Mouse (Mus musculus) brain, embryonic 14.5 days (tissue): ENCODE data around the gene Gm20449. TPM values are rescaled to one million over a fixed set of nuclear protein-coding genes. Genes with fewer than 3 reads are reported as not detected.
"Not testable (repeated sequence)": the region's sequence is repeated elsewhere in the genome, so short reads cannot be mapped to it uniquely, and the experiment has no call there.

ENCODE experiments used
- DNase-seq: peaks from one replicate; pipeline ENCODE4 v3.0.0-alpha.2; 2011; ENCODE audit warnings: low read depth
- CTCF ChIP-seq: fragments of 200-500 bp; IDR thresholded peaks from 2 replicates; pipeline ENCODE4 v1.5.1; 2012; ENCODE audit warnings: inconsistent platforms, mild to moderate bottlenecking, moderate library complexity, borderline replicate concordance; ENCODE audit not compliant: insufficient read depth, insufficient read length; ENCODE audit errors: extremely low read depth
- POLR2A ChIP-seq: fragments of 200-500 bp; IDR thresholded peaks from 2 replicates; pipeline ENCODE4 v1.6.1; 2012; ENCODE audit warnings: mild to moderate bottlenecking, inconsistent platforms, borderline replicate concordance; ENCODE audit not compliant: poor library complexity, insufficient read depth, insufficient read length, severe bottlenecking; ENCODE audit errors: extremely low read depth
- polyA plus RNA-seq: library from polyadenylated mRNA; depleted of rRNA; stranded (reverse); fragments of >200 nt; gene quantifications from 2 replicates; pipeline ENCODE4 v1.2.3, GENCODE M21; 2012; rRNA removed

Gene Gm20449
- polyA plus RNA-seq = 0.07 and 0.11 TPM in 2 replicates

DNA sequence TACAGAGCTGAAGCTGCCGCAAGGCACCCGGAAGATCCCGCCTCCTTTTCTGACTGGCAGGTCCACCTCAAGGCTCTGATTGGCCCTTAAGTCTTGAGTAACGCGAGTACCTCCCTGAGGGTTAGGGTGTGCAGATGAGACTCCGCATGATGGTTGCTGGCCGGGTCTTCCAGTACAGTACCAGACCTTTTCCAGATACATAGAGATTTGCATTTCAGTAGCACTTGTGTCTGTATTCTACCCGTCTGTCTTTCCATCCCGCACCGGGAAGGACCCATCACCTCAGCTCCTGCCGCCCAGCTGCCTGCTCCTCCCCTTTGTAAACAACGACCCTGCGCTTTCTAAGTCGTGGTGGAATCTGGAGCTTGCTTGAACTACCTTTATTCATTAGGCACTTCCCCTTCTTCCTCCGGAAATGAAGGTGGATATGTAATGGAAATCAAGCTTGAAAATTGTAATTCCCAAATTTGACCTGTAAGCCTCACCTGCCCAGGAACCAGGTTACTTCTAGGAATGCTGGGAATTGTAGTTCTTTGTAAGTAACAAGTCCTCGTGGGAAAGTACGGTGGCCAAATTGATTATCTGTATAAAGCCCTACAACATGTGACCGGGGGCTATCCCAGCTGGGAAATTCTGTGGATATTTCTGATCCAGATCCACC, at the start of gene Gm20449, which contains the start of gene AW146154:
Gene Gm20449, minus strand, starts transcription at position 29 of the 661 bp plus-strand sequence.
Gene AW146154, minus strand, starts transcription at position 502 of the 661 bp plus-strand sequence.
- TF ChIP-seq POLR2A = no peak
- TF ChIP-seq CTCF = no peak
- DNase-seq = peak; percentile 97

DNA sequence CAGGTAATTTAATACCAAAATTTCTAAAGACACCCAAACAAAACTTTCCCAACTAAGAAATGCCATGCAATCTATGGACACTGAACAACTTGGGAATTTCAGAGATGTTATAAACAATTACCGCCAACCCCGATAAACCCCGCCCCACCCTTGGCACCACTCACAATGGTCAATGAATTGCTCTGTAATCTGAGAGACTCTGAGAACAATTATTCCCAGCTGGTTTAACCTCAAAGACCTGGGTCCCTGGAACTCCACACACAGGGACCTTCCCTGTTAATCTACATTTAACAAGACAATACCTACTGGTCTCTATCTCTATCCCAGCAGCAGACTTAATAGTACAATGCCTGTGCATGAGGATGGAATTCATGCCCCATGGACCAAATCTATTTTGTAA, 13.5 kb upstream of the Gm20449 start:
- no peak for DNase-seq
- TF ChIP-seq POLR2A (no peak), CTCF (no peak)

GRCm38 (mm10) chr7:41512207-41512606, 13.0 kb upstream of the Gm20449 start:
- TF ChIP-seq CTCF = no peak
- no peak for TF ChIP-seq POLR2A
- DNase-seq = no peak

DNA sequence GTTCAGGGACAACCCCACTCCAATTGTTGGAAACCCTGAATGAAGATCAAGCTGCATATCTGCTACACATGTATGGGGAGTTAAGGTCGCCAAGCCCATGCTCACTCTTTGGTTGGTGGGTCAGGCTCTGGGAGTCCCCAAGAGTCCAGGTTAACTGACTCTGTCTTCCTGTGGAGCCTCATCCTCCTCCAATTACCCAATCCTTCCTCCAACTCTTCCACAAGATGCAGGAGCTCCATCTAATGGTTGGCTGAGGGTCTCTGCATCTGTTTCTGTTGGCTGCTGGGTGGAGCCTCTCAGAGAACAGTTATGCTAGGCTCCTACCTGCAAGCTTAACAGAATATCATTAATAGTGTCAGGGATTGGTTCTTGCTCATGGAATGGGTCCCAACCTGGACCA, 3.2 kb upstream of the Gm20449 start:
- no peak for TF ChIP-seq CTCF
- TF ChIP-seq POLR2A = no peak
- DNase-seq = no peak

DNA sequence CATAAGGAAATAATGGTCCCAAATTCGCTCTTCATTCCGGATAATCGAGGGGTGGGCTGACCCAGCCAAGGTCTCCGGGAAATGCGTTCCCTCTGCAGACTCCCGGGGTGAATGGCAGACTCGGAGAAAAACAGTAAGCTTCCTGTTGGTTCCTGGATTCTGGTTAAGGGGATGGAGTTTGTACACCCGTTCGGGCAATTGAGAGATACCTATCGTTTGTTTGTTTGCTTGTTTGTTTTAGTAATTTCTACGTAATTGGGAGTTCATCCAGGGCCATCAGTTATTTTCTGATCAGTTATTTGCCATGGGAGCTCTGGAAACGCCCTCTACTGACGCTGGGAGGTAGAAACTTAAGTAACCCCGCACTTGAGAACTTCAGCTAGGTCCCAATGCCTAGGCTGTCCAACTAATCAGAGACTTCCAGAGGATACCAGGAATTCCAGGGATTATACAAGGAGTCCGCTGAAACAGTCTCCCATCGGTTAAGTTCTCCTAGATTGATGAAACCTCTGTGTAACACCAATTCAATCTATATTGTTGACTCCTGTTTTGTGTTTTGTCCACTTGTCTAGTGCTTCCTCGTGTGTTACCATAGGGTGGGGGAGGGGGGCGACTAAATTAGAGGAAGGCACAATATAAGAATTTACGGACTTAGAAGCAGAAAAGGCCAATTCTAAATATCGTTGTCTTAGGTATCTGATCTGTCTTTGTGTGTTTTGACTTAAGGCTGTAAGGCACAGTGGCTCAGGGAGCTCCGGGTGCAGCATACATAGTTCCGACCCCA, 1.1 kb upstream of the Gm20449 start:
- DNase-seq = peak; percentile 66
- TF ChIP-seq CTCF (peak; percentile 27; the same call in 1 of the 2 replicates), POLR2A (no peak)

GRCm38 (mm10) chr7:41499018-41499388, 214 bp downstream of the Gm20449 start:
- not testable (repeated sequence) for DNase-seq

DNA sequence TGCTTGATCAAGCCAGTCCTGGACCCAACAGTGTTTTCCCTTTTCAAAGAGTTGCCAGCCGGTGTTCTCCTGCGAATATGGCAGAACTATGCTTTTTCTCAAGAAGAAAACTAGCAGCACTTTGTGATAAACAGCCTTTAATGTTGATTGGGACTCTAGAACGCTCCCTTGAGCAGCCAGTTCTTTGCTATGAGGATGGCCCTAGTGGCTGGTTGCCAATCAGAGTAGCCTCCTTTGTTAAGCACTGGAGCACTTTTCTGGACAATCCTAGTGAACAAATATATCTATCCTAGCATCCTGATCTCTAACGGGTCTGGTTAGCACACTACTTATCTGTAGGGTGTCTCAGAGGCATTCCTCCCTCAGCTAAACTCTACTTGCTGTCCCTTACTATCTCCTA, 753 bp downstream of the Gm20449 start:
- not testable (repeated sequence) for DNase-seq

DNA sequence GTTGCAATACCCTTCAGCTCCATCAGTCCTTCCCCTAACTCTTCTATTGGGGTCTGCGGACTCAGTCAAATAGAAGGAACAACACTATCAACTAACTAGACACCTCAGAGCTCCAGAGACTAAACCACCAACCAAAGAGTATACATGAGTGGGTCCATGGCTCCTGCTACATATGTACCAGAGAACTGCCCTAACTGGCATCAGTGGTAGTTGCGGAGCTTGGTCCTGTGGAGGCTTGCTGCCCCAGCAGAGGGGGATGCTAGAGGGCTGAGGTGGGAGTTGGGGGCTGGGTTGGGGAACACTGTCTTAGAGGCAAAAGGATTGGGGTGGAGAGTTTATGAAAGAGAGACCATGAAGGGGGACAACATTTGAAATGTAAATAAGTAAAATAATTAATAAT, 1.3 kb downstream of the Gm20449 start:
- DNase-seq = no peak

DNA sequence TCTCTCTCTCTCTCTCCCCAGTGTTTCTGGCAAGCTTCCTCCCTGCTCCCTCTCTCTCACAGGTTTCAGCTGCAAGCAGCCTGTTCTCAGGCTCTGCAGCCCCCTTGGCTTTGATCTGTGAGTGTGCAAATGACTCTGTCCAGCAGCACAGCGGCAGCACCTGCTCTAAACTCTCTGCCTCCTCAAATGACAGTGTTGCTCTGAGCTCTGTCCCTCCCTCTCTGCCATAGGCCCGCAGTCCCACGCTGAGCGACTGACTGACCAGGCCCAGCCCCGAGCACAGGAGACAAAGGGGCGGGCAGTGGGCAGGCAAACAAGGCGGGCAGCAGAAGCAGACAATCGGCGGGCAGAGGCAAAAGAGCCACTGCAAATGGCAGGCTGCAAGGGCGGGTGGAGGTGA, 47.4 kb downstream of the Gm20449 start:
- peak; percentile 16 for DNase-seq
- TF ChIP-seq CTCF = no peak

More for the DNA sequence above, 1.3 kb downstream of the Gm20449 start:
- TF ChIP-seq CTCF (no peak), POLR2A (no peak)

GRCm38 (mm10) chr7:41448596-41448995, 50.6 kb downstream of the Gm20449 start, which contains the start of gene Vmn2r57:
Gene Vmn2r57, minus strand, starts transcription at chr7:41448696.
- not testable (repeated sequence) for DNase-seq

- DNase-seq = peak; percentile 4
- TF ChIP-seq CTCF (no peak), POLR2A (no peak)
Observed at GRCm38 (mm10) chr7:41394130-41394529, 105.1 kb downstream of the Gm20449 start.

DNA sequence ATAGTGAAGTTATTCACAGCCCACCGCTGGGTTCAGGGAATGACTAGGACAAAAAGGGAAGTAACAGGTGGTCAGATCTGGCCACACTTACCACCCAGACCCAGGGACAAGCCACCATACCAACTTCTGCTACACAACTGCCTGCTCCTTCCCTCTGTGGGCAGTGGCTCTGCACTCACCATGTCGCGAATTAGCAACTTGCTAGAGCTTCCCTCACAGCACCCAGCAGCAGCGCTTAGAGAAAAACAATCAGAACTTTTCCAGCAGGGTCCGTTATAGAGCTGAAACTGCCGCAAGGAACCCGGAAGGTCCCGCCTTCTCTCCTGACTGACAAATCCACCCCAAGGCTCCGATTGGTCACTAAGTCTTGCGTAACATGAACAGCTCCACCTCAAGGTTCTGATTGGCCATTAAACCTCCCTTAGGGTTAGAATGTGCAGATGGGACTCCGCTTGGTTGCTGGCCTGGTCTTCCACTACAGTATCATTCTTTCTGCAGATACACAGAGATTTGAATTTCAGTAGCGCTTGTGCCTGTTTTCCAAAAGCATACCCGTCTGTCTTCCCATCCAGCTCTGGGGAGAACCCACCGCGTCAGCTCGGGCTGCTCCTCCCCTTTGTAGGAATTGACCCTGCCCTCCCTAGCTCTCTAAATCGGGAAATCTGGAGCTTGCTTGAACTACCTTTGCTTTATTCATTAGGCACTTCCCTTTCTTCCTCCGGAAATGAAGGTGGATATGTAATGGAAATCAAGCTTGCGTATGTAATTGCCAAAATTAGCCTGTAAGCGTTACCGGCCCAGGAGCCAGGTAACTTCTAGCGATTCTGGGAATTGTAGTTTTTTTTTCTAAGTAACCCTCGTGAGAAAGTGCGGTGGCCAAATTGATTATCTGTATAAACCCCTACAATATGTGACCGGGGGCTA, 105.9 kb downstream of the Gm20449 start, which contains the start of gene AI987944:
Gene AI987944, minus strand, starts transcription at position 332 of the 924 bp plus-strand sequence.
- peak; percentile 98 for DNase-seq
- TF ChIP-seq CTCF (no peak), POLR2A (no peak)
